Mouse (Mus musculus) liver, embryonic 14.5 days (tissue): ENCODE results near the gene Sycp2l. TPM values are rescaled to one million over a fixed set of nuclear protein-coding genes. Genes with fewer than 3 reads are reported as not detected.

ENCODE experiments used
- ATAC-seq: fragments of 200-750 bp; cut with Nextera tagmentation; 2 replicates; pipeline ENCODE4 v1.8.0; 2017; ENCODE audit warnings: moderate number of reproducible peaks, mild to moderate bottlenecking, moderate library complexity; ENCODE audit not compliant: insufficient read depth
- DNase-seq, 3 experiments: peaks; one replicate each; pipeline ENCODE4 v3.0.0-alpha.2; 2012 to 2013; ENCODE audit warnings: low read depth in 3 of 3, low spot score in 3 of 3
- H3K27ac ChIP-seq: fragments of 300-500 bp; sonication (generic); 2 replicates; pipeline ENCODE4 v1.5.1; 2014; ENCODE audit warnings: moderate library complexity, mild to moderate bottlenecking, control low read depth, inconsistent platforms
- H3K27me3 ChIP-seq: fragments of 300-500 bp; sonication (generic); 2 replicates; pipeline ENCODE4 v1.6.1; 2014; ENCODE audit warnings: mild to moderate bottlenecking, low read length, moderate library complexity; ENCODE audit not compliant: control insufficient read depth, insufficient read depth
- H3K36me3 ChIP-seq: fragments of 300-500 bp; sonication (generic); replicated peaks from 2 replicates; pipeline ENCODE4 v1.6.1; 2014; ENCODE audit warnings: low read depth; ENCODE audit not compliant: control insufficient read depth, insufficient read depth
- H3K4me1 ChIP-seq, 2 experiments: fragments of 200-500 bp in 1 of 2; fragments of 300-500 bp in 1 of 2; sonication (generic) in 1 of 2; replicated peaks; 2 replicates each; pipeline ENCODE4 v1.6.1; 2012 to 2014; ENCODE audit warnings: antibody characterized with exemption in 1 of 2, inconsistent platforms in 1 of 2, low read length in 1 of 2; ENCODE audit not compliant: control insufficient read depth in 2 of 2, insufficient read depth in 2 of 2
- H3K4me2 ChIP-seq: fragments of 300-500 bp; sonication (generic); 2 replicates; pipeline ENCODE4 v1.6.1; 2014; ENCODE audit warnings: low read depth, mild to moderate bottlenecking, control low read depth, moderate library complexity
- H3K4me3 ChIP-seq, 2 experiments: fragments of 200-500 bp in 1 of 2; fragments of 300-500 bp in 1 of 2; sonication (generic) in 1 of 2; 2 replicates each; pipeline ENCODE4 v1.5.1; 2012 to 2014; ENCODE audit warnings: low read depth in 2 of 2, low read length in 2 of 2, mild to moderate bottlenecking in 2 of 2, control low read depth in 1 of 2, inconsistent platforms in 1 of 2, moderate library complexity in 1 of 2; ENCODE audit not compliant: insufficient read depth in 1 of 2
- H3K9ac ChIP-seq: fragments of 300-500 bp; sonication (generic); replicated peaks from 2 replicates; pipeline ENCODE4 v1.6.1; 2014; ENCODE audit warnings: mild to moderate bottlenecking, control low read depth, moderate library complexity
- H3K9me3 ChIP-seq: fragments of 300-500 bp; sonication (generic); 2 replicates; pipeline ENCODE4 v1.6.1; 2016; ENCODE audit warnings: low read length, mixed read lengths; ENCODE audit not compliant: control insufficient read depth
- CTCF ChIP-seq: IDR thresholded peaks from 2 replicates; pipeline ENCODE4 v1.5.1; 2016; ENCODE audit warnings: antibody characterized with exemption, low read depth, control low read depth
- EP300 ChIP-seq: IDR thresholded peaks from 2 replicates; pipeline ENCODE4 v1.6.1; 2016; ENCODE audit warnings: antibody characterized with exemption, low read depth
- WGBS: fragments of 180-500 bp; shearing (Covaris S2); extraction: QIAGEN DNeasy Blood & Tissue Kit; methylation state at CpG from one replicate; pipeline ENCODE4 v1.1.7; 2014; ENCODE audit not compliant: insufficient replicate concordance; 5-methylcytosine and 5-hydroxymethylcytosine counted together
- polyA plus RNA-seq, 2 experiments: library from polyadenylated mRNA; depleted of rRNA in 1 of 2; stranded (reverse) in 1 of 2; unstranded in 1 of 2; fragments of >200 nt; fragmentation: Nextera tagmentation in 1 of 2; extraction: Ambion mirVana in 1 of 2; gene quantifications; 2 replicates each; pipeline versions ENCODE4 v1.2.1 to v1.2.3; 2012 to 2014

Sycp2l gene
- polyA plus RNA-seq, 2 experiments, result not detected

DNA sequence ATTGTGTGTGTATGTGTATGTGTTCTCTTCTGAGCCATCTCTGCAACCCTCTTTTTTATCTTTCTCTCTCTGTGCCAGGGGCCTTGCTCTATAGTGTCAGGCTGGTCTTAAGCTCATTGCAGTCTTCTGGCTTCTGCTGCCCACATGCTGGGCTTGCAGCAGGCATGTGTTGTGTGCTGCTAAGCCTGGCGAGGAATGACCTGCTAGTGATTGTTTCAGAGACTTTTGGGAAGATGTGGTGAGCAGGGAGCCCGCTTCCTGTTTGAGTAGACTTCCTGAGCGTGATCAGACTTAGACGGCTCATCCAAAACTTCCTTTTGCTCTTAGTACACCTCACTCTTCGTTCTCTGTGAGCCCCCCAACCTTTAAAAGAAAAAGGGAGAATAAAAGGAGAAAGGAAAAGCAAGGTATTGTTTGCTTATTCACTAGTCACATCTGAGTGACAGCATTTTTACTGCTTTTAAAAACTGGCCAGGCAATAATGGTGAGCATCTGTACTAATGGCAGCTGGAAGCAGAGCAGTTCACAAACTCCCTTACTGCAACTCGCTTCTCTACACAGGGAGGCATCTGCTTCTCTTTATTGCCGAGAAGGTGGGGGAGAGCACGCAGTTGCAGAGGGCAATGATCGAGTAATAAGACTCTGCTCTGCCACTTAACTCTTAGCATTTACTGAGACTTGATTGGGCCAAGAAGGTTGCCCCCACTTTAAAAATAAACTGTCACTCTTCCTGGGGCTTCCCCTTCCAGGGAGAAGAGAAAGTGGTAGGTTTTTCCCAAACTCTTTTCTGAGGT is 5.2 kb downstream of the Sycp2l start:
- no peak for TF ChIP-seq CTCF
- TF ChIP-seq EP300, result no peak
- ATAC-seq, result no peak

DNA sequence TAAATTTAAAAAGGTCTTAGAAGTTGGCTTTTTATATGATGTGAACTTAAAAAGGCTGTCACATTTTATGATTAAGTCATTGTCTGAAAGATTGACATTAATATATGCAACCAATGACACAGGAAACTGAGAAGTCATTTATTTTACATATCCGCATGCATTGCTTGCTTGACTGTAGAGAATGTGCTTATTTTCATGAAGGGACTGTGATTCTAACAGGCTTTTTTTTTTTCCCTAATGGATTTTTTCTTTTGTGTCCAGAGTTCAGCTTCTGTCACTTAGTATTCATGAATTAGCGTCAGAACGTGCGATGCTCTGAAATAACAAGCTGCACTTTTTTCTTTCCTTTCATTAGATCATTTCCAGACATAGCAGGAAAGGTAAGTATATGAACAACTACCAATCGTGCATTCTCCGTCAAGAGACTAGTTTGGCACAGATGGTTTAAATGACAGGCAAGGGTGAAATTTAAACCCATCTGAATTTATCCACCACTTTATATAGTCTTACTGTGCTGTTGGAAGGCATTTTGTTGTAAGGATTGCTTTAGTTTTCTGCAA is 9.6 kb downstream of the Sycp2l start:
- DNase-seq (no peak), ATAC-seq (no peak)
- Histone ChIP-seq H3K9me3 (no peaks in the 10 kb centered on the region), H3K36me3 (no peaks in the 10 kb centered on the region), H3K4me1 (no peaks in the 10 kb centered on the region), H3K27ac (no peak overlapping the region), H3K4me3 (no peak overlapping the region), H3K4me2 (no peak overlapping the region), H3K9ac (no peak overlapping the region), H3K27me3 (no peaks in the 10 kb centered on the region)
- TF ChIP-seq CTCF (no peak), EP300 (no peak)
- WGBS, result 78% methylated on average over 6 of the region's 6 CpGs

More for the DNA sequence above, 5.2 kb downstream of the Sycp2l start:
- Histone ChIP-seq H3K36me3 (no peaks in the 10 kb centered on the region), H3K4me1 (no peaks in the 10 kb centered on the region), H3K4me2 (no peak overlapping the region), H3K4me3 (no peak overlapping the region), H3K27ac (no peak overlapping the region), H3K9me3 (no peaks in the 10 kb centered on the region), H3K27me3 (no peaks in the 10 kb centered on the region; the same call in 1 of the 2 replicates), H3K9ac (no peak overlapping the region)
- no peak for DNase-seq
- 15% methylated on average over 9 of the region's 9 CpGs for WGBS

DNA sequence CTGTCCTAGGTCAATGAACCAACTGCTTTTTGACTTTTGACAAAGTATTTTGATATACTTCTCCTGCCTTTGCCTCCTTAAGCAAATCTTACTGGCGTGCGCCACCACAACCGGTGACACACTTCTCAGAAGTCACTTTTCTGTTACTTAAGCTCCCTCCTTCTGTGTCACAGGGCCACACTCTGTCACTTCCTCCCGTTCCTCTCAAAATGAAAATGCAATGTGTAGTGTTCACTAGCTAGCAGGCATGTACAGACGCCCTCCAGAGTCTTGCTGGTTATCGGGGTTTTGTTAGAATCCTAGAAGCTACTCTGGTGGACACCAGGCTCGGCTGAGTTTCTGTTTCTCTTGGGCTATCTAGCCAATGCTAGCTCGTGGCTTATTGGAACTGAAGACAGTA is 14.2 kb downstream of the Sycp2l start:
- no peaks in the 10 kb centered on the region for H3K36me3 ChIP-seq
- H3K4me3 ChIP-seq, result no peak overlapping the region
- H3K4me1 ChIP-seq, result no peaks in the 10 kb centered on the region
- DNase-seq, result no peak
- H3K9me3 ChIP-seq, result no peaks in the 10 kb centered on the region
- no peak for TF ChIP-seq CTCF
- TF ChIP-seq EP300, result no peak
- H3K9ac ChIP-seq, result no peak overlapping the region
- H3K4me2 ChIP-seq, result no peak overlapping the region
- no peak overlapping the region for H3K27ac ChIP-seq
- ATAC-seq, result no peak
- H3K27me3 ChIP-seq, result no peaks in the 10 kb centered on the region
- WGBS, result 49% methylated on average over 8 of the region's 8 CpGs

DNA sequence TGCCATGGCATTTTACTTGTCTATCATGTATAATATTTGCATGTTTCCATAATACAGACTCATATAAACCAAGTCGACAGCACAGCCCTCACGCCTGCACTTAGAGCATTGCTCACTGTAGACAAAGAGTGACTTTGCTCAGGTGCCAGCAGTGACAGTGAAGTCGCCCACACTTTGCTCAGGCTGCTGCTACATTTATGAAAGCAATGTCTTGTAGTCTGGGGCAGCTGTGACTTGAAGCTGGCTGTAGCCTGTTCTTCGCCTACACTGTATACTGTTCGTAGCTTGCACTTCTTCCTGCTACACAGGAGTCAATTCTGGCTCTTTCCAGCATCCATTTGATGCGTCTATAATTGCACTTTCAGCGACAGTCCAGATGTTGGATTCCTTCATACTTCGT is 15.0 kb downstream of the Sycp2l start:
- Histone ChIP-seq H3K4me3 (no peak overlapping the region), H3K4me1 (no peaks in the 10 kb centered on the region), H3K9ac (no peak overlapping the region), H3K27ac (no peak overlapping the region), H3K9me3 (no peaks in the 10 kb centered on the region), H3K27me3 (no peaks in the 10 kb centered on the region), H3K4me2 (no peak overlapping the region), H3K36me3 (no peaks in the 10 kb centered on the region)
- DNase-seq (no peak), ATAC-seq (no peak)
- 62% methylated on average over 8 of the region's 8 CpGs for WGBS
- TF ChIP-seq CTCF, result no peak

DNA sequence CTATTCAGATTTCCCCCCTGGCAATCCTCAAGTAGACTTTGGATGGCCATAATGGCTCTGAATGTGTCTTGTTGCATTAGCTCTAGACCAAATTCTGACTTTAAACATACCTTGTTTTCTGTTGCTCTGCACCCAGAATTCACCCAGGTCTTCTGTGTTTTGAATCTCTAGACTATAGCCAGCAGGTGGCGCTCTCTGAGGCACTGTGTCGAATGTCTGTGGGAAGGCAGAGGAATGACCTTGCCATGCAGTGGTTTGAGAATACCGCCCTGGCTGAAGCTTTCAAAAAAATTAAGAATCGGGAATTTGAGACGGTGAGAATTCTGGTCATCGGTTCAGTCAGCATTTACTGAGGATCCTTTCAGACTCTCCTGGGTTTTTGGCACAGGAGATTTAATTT is 20.8 kb downstream of the Sycp2l start:
- 4% methylated on average over 6 of the region's 6 CpGs for WGBS
- TF ChIP-seq CTCF, result peak; percentile 85
- TF ChIP-seq EP300, result no peak
- Histone ChIP-seq H3K36me3 (no peaks in the 10 kb centered on the region), H3K9ac (no peak overlapping the region), H3K4me2 (no peak overlapping the region), H3K27ac (no peak overlapping the region), H3K27me3 (no peaks in the 10 kb centered on the region; the same call in 1 of the 2 replicates), H3K4me1 (no peaks in the 10 kb centered on the region), H3K9me3 (no peaks in the 10 kb centered on the region), H3K4me3 (no peak overlapping the region)
- peak; percentile 15 to 43 (median 42) for DNase-seq
- ATAC-seq, result no peak
